Mouse (Mus musculus): ENCODE data around the gene Fkbp15. TPM values are rescaled to one million over a fixed set of nuclear protein-coding genes. Genes with fewer than 3 reads are reported as not detected.

Fkbp15 gene
- polyA plus RNA-seq, 1 experiment, result 1.4 TPM

- no peak for TF ChIP-seq GATA1 (IDR thresholded peaks at IDR 0.05; ENCODE audit: low read length)
- no peak for TF ChIP-seq TAL1 (IDR thresholded peaks at IDR 0.05; ENCODE audit: low read length)
- Histone ChIP-seq H3K27me3 (ENCODE audit: control insufficient read depth) (no peaks in the 10 kb centered on the region), H3K4me1 (ENCODE audit: control insufficient read depth) (no peaks in the 10 kb centered on the region)
These were observed 95.1 kb downstream of the Fkbp15 start for GRCm38 (mm10) chr4:62265154-62265836.

GRCm38 (mm10) chr4:62263133-62263844 lies 97.1 kb downstream of the Fkbp15 start:
- no peaks in the 10 kb centered on the region for H3K4me1 ChIP-seq (ENCODE audit: control insufficient read depth)
- H3K36me3 ChIP-seq (ENCODE audit: control insufficient read depth), result no peaks in the 10 kb centered on the region
- TF ChIP-seq GATA1 (IDR thresholded peaks at IDR 0.05; ENCODE audit: low read length) (no peak), TAL1 (IDR thresholded peaks at IDR 0.05; ENCODE audit: low read length) (no peak)
- H3K4me3 ChIP-seq (replicated peaks), result no peak overlapping the region
- H3K9me3 ChIP-seq (ENCODE audit: control insufficient read depth, low read length), result no peaks in the 10 kb centered on the region
- H3K27me3 ChIP-seq (ENCODE audit: control insufficient read depth), result no peaks in the 10 kb centered on the region

More at GRCm38 (mm10) chr4:62265154-62265836, 95.1 kb downstream of the Fkbp15 start:
- Histone ChIP-seq H3K4me3 (replicated peaks) (no peak overlapping the region), H3K9me3 (ENCODE audit: control insufficient read depth, low read length) (no peaks in the 10 kb centered on the region), H3K36me3 (ENCODE audit: control insufficient read depth) (no peaks in the 10 kb centered on the region)

GRCm38 (mm10) chr4:62262276-62262675 lies 98.1 kb downstream of the Fkbp15 start, which contains the start of gene Slc31a2:
Gene Slc31a2 (plus strand): TSS chr4:62262562.
- H3K9me3 ChIP-seq (ENCODE audit: control insufficient read depth, low read length), result no peaks in the 10 kb centered on the region
- no peaks in the 10 kb centered on the region for H3K27me3 ChIP-seq (ENCODE audit: control insufficient read depth)
- no peaks in the 10 kb centered on the region for H3K4me1 ChIP-seq (ENCODE audit: control insufficient read depth)
- TF ChIP-seq TAL1 (IDR thresholded peaks at IDR 0.05; ENCODE audit: low read length) (no peak), GATA1 (IDR thresholded peaks at IDR 0.05; ENCODE audit: low read length) (no peak)
- H3K4me3 ChIP-seq (replicated peaks), result no peak within 1 kb of the TSS
- no peaks in the 10 kb centered on the region for H3K36me3 ChIP-seq (ENCODE audit: control insufficient read depth)

- Histone ChIP-seq H3K27me3 (ENCODE audit: control insufficient read depth) (no peaks in the 10 kb centered on the region), H3K9me3 (ENCODE audit: control insufficient read depth, low read length) (peaks cover 4% of the 10 kb centered on the region), H3K4me1 (ENCODE audit: control insufficient read depth) (no peaks in the 10 kb centered on the region), H3K36me3 (ENCODE audit: control insufficient read depth) (no peaks in the 10 kb centered on the region), H3K4me3 (replicated peaks) (no peak overlapping the region)
- TF ChIP-seq GATA1 (IDR thresholded peaks at IDR 0.05; ENCODE audit: low read length), result no peak
- TF ChIP-seq TAL1 (IDR thresholded peaks at IDR 0.05; ENCODE audit: low read length), result no peak
These were observed 103.4 kb downstream of the Fkbp15 start for GRCm38 (mm10) chr4:62256931-62257330.

GRCm38 (mm10) chr4:62254551-62254950 lies 105.8 kb downstream of the Fkbp15 start:
- H3K4me3 ChIP-seq (replicated peaks), result no peak overlapping the region
- H3K27me3 ChIP-seq (ENCODE audit: control insufficient read depth), result no peaks in the 10 kb centered on the region
- TF ChIP-seq TAL1 (IDR thresholded peaks at IDR 0.05; ENCODE audit: low read length) (no peak), GATA1 (IDR thresholded peaks at IDR 0.05; ENCODE audit: low read length) (no peak)
- peaks cover 4% of the 10 kb centered on the region for H3K9me3 ChIP-seq (ENCODE audit: control insufficient read depth, low read length)
- no peaks in the 10 kb centered on the region for H3K36me3 ChIP-seq (ENCODE audit: control insufficient read depth)
- H3K4me1 ChIP-seq (ENCODE audit: control insufficient read depth), result no peaks in the 10 kb centered on the region

- Histone ChIP-seq H3K4me3 (replicated peaks) (no peak overlapping the region), H3K4me1 (ENCODE audit: control insufficient read depth) (no peaks in the 10 kb centered on the region), H3K9me3 (ENCODE audit: control insufficient read depth, low read length) (peaks cover 4% of the 10 kb centered on the region), H3K27me3 (ENCODE audit: control insufficient read depth) (no peaks in the 10 kb centered on the region), H3K36me3 (ENCODE audit: control insufficient read depth) (no peaks in the 10 kb centered on the region)
- TF ChIP-seq TAL1 (IDR thresholded peaks at IDR 0.05; ENCODE audit: low read length) (no peak), GATA1 (IDR thresholded peaks at IDR 0.05; ENCODE audit: low read length) (no peak)
These were observed 108.6 kb downstream of the Fkbp15 start for GRCm38 (mm10) chr4:62251776-62252175.

- no peaks in the 10 kb centered on the region for H3K36me3 ChIP-seq (ENCODE audit: control insufficient read depth)
These were observed 109.3 kb downstream of the Fkbp15 start for GRCm38 (mm10) chr4:62250896-62251544.

More at GRCm38 (mm10) chr4:62250896-62251544, 109.3 kb downstream of the Fkbp15 start:
- H3K4me1 ChIP-seq (ENCODE audit: control insufficient read depth), result no peaks in the 10 kb centered on the region
- TF ChIP-seq GATA1 (IDR thresholded peaks at IDR 0.05; ENCODE audit: low read length), result no peak
- no peak for TF ChIP-seq TAL1 (IDR thresholded peaks at IDR 0.05; ENCODE audit: low read length)
- H3K9me3 ChIP-seq (ENCODE audit: control insufficient read depth, low read length), result peaks cover 4% of the 10 kb centered on the region
- no peaks in the 10 kb centered on the region for H3K27me3 ChIP-seq (ENCODE audit: control insufficient read depth)
- no peak overlapping the region for H3K4me3 ChIP-seq (replicated peaks)

Other genes starting within 250 kb of the Fkbp15 start
- gene Mup21, start 209.7 kb downstream of the Fkbp15 start, polyA plus RNA-seq (2012), result not detected in 2 replicates
- not detected in 2 replicates for gene Zfp37, start 129.5 kb downstream of the Fkbp15 start, polyA plus RNA-seq (2012)
- gene Slc31a2, start 98.0 kb downstream of the Fkbp15 start, polyA plus RNA-seq (2012), result not detected in 2 replicates
- 0.09 and 0.15 TPM in 2 replicates for gene Slc31a1, start 179 bp upstream of the Fkbp15 start, polyA plus RNA-seq (2012)
- gene Cdc26, start 48.1 kb upstream of the Fkbp15 start, polyA plus RNA-seq (2012), result 1.4 and 2.1 TPM in 2 replicates
- 0.17 TPM in 2 replicates for gene Prpf4, start 48.2 kb upstream of the Fkbp15 start, polyA plus RNA-seq (2012)
- not detected in 2 replicates for gene Rnf183, start 74.7 kb upstream of the Fkbp15 start, polyA plus RNA-seq (2012)
- gene Wdr31, start 110.3 kb upstream of the Fkbp15 start, polyA plus RNA-seq (2012), result not detected in 2 replicates
- gene Bspry, start 119.5 kb upstream of the Fkbp15 start, polyA plus RNA-seq (2012), result 0.03 TPM in 1 of 2 replicates, not detected in the other
- gene Hdhd3, start 142.9 kb upstream of the Fkbp15 start, polyA plus RNA-seq (2012), result 0.29 and 0.59 TPM in 2 replicates
- gene Alad, start 159.4 kb upstream of the Fkbp15 start, polyA plus RNA-seq (2012), result 666 and 744 TPM in 2 replicates
- 8.0 and 9.7 TPM in 2 replicates for gene Pole3, start 164.5 kb upstream of the Fkbp15 start, polyA plus RNA-seq (2012)
- not detected in 2 replicates for gene 4933430I17Rik, start 164.8 kb upstream of the Fkbp15 start, polyA plus RNA-seq (2012)
- 0.02 and 0.13 TPM in 2 replicates for gene Rgs3, start 199.3 kb upstream of the Fkbp15 start, polyA plus RNA-seq (2012)